Mouse (Mus musculus) megakaryocyte, embryonic 14.5 days (primary cell): ENCODE measurements at regions not wholly inside any gene's neighbourhood (a gene's known extent, or its start where the extent isn't known, plus 50 kb on each side); places are given as distances from the start of the nearest gene placed in this dataset.

Source experiments
- FLI1 ChIP-seq: IDR thresholded peaks from 2 replicates; pipeline ENCODE4 v1.6.1; 2012; ENCODE audit warnings: low read length, inconsistent platforms, mixed read lengths
- GATA1 ChIP-seq: IDR thresholded peaks from 3 replicates; pipeline ENCODE4 v1.6.1; 2012; ENCODE audit warnings: mixed read lengths, low read length, inconsistent platforms, borderline replicate concordance

- no peak for TF ChIP-seq GATA1
- TF ChIP-seq FLI1: no peak
These were observed 193.7 kb downstream of the Phlda1 start for GRCm38 (mm10) chr10:111699557-111700508.
